Mouse (Mus musculus): Measurements from ENCODE around the gene Dclk2. TPM values are rescaled to one million over a fixed set of nuclear protein-coding genes. Genes with fewer than 3 reads are reported as not detected.

Gene Dclk2
- polyA plus RNA-seq, 1 experiment from 2014 or later = 19.0 TPM

GRCm38 (mm10) chr3:86883985-86884384 lies 36.7 kb downstream of the Dclk2 start:
- H3K4me1 ChIP-seq = peaks cover 8% of the 10 kb centered on the region; the same call in 1 of the 2 replicates
- WGBS = 94% methylated on average over 6 of the region's 6 CpGs
- peak; percentile 7 for DNase-seq (ENCODE audit: low spot score)
- H3K27me3 ChIP-seq (ENCODE audit: low read depth, poor library complexity, severe bottlenecking) = no peaks in the 10 kb centered on the region
- no peak overlapping the region for H3K4me3 ChIP-seq
- peaks cover 9% of the 10 kb centered on the region for H3K36me3 ChIP-seq
- no peak overlapping the region for H3K27ac ChIP-seq (replicated peaks)
- H3K9me3 ChIP-seq (replicated peaks) = 0 out of 2 replicates have a peak, but pooled peaks cover 3% of the 10 kb centered on the region

- Histone ChIP-seq H3K27me3 (ENCODE audit: low read depth, poor library complexity, severe bottlenecking) (no peaks in the 10 kb centered on the region), H3K4me3 (no peak overlapping the region), H3K27ac (replicated peaks) (no peak overlapping the region), H3K36me3 (no peaks in the 10 kb centered on the region), H3K4me1 (peaks cover 25% of the 10 kb centered on the region), H3K9me3 (replicated peaks) (no peaks in the 10 kb centered on the region)
- DNase-seq (ENCODE audit: low spot score) = no peak
- 84% methylated on average over 5 of the region's 5 CpGs for WGBS
Measured at GRCm38 (mm10) chr3:86875912-86876311, 44.7 kb downstream of the Dclk2 start.

GRCm38 (mm10) chr3:86873092-86873600 lies 47.5 kb downstream of the Dclk2 start:
- H3K36me3 ChIP-seq = no peaks in the 10 kb centered on the region
- 75% methylated on average over 6 of the region's 6 CpGs for WGBS

GRCm38 (mm10) chr3:86870952-86871351 lies 49.7 kb downstream of the Dclk2 start:
- H3K27me3 ChIP-seq (ENCODE audit: low read depth, poor library complexity, severe bottlenecking) = no peaks in the 10 kb centered on the region
- no peak overlapping the region for H3K27ac ChIP-seq (replicated peaks)
- no peak overlapping the region for H3K4me3 ChIP-seq
- no peaks in the 10 kb centered on the region for H3K36me3 ChIP-seq
- H3K9me3 ChIP-seq (replicated peaks) = no peaks in the 10 kb centered on the region
- 78% methylated on average over 6 of the region's 6 CpGs for WGBS
- no peak for DNase-seq (ENCODE audit: low spot score)
- peaks cover 27% of the 10 kb centered on the region for H3K4me1 ChIP-seq

More at GRCm38 (mm10) chr3:86873092-86873600, 47.5 kb downstream of the Dclk2 start:
- peaks cover 32% of the 10 kb centered on the region for H3K4me1 ChIP-seq
- H3K27ac ChIP-seq (replicated peaks) = peak overlapping the region; percentile 59; the same call in 1 of the 2 replicates
- no peaks in the 10 kb centered on the region for H3K9me3 ChIP-seq (replicated peaks)
- H3K27me3 ChIP-seq (ENCODE audit: low read depth, poor library complexity, severe bottlenecking) = no peaks in the 10 kb centered on the region
- DNase-seq (ENCODE audit: low spot score) = no peak
- H3K4me3 ChIP-seq = no peak overlapping the region

- H3K36me3 ChIP-seq = no peaks in the 10 kb centered on the region
- no peak overlapping the region for H3K4me3 ChIP-seq
- H3K9me3 ChIP-seq (replicated peaks) = no peaks in the 10 kb centered on the region
- DNase-seq (ENCODE audit: low spot score) = no peak
- H3K4me1 ChIP-seq = peaks cover 27% of the 10 kb centered on the region
- 38% methylated on average over 3 of the region's 3 CpGs for WGBS
- H3K27me3 ChIP-seq (ENCODE audit: low read depth, poor library complexity, severe bottlenecking) = no peaks in the 10 kb centered on the region
- peak overlapping the region; percentile 57 for H3K27ac ChIP-seq (replicated peaks)
Measured at GRCm38 (mm10) chr3:86870411-86870810, 50.2 kb downstream of the Dclk2 start.

GRCm38 (mm10) chr3:86868721-86869120 lies 51.9 kb downstream of the Dclk2 start:
- 95% methylated on average over 3 of the region's 3 CpGs for WGBS

GRCm38 (mm10) chr3:86863327-86864008 lies 57.2 kb downstream of the Dclk2 start:
- H3K36me3 ChIP-seq = 0 out of 2 replicates have a peak, but pooled peaks cover 2% of the 10 kb centered on the region
- H3K4me3 ChIP-seq = peak overlapping the region; percentile 39
- H3K27ac ChIP-seq (replicated peaks) = peak overlapping the region; percentile 81
- no peaks in the 10 kb centered on the region for H3K9me3 ChIP-seq (replicated peaks)
- WGBS = 24% methylated on average over 10 of the region's 10 CpGs
- H3K4me1 ChIP-seq = peaks cover 37% of the 10 kb centered on the region
- no peaks in the 10 kb centered on the region for H3K27me3 ChIP-seq (ENCODE audit: low read depth, poor library complexity, severe bottlenecking)
- DNase-seq (ENCODE audit: low spot score) = peak; percentile 40

More at GRCm38 (mm10) chr3:86868721-86869120, 51.9 kb downstream of the Dclk2 start:
- peaks cover 28% of the 10 kb centered on the region for H3K4me1 ChIP-seq
- H3K27me3 ChIP-seq (ENCODE audit: low read depth, poor library complexity, severe bottlenecking) = no peaks in the 10 kb centered on the region
- H3K27ac ChIP-seq (replicated peaks) = no peak overlapping the region
- no peak for DNase-seq (ENCODE audit: low spot score)
- H3K36me3 ChIP-seq = 0 out of 2 replicates have a peak, but pooled peaks cover 2% of the 10 kb centered on the region
- no peak overlapping the region for H3K4me3 ChIP-seq
- no peaks in the 10 kb centered on the region for H3K9me3 ChIP-seq (replicated peaks)

GRCm38 (mm10) chr3:86862939-86863311 lies 57.7 kb downstream of the Dclk2 start:
- H3K27ac ChIP-seq (replicated peaks) = peak overlapping the region; percentile 81
- H3K4me1 ChIP-seq = peaks cover 42% of the 10 kb centered on the region
- no peaks in the 10 kb centered on the region for H3K27me3 ChIP-seq (ENCODE audit: low read depth, poor library complexity, severe bottlenecking)
- WGBS = 3% methylated on average over 3 of the region's 3 CpGs
- H3K36me3 ChIP-seq = 0 out of 2 replicates have a peak, but pooled peaks cover 2% of the 10 kb centered on the region
- H3K9me3 ChIP-seq (replicated peaks) = no peaks in the 10 kb centered on the region
- peak overlapping the region; percentile 39 for H3K4me3 ChIP-seq
- peak; percentile 80 for DNase-seq (ENCODE audit: low spot score)

- no peak for DNase-seq (ENCODE audit: low spot score)
- Histone ChIP-seq H3K9me3 (replicated peaks) (no peaks in the 10 kb centered on the region), H3K4me3 (0 out of 2 replicates have a peak overlapping the region, but pooled peaks have one; percentile 39), H3K36me3 (0 out of 2 replicates have a peak, but pooled peaks cover 2% of the 10 kb centered on the region), H3K27ac (replicated peaks) (peak overlapping the region; percentile 81), H3K4me1 (peaks cover 44% of the 10 kb centered on the region), H3K27me3 (ENCODE audit: low read depth, poor library complexity, severe bottlenecking) (no peaks in the 10 kb centered on the region)
- 69% methylated on average over 10 of the region's 10 CpGs for WGBS
Measured at GRCm38 (mm10) chr3:86862245-86862938, 58.3 kb downstream of the Dclk2 start.

- WGBS = 83% methylated on average over 2 of the region's 2 CpGs
- H3K27ac ChIP-seq (replicated peaks) = no peak overlapping the region
- DNase-seq (ENCODE audit: low spot score) = no peak
- H3K4me1 ChIP-seq = peaks cover 44% of the 10 kb centered on the region
- 0 out of 2 replicates have a peak, but pooled peaks cover 2% of the 10 kb centered on the region for H3K36me3 ChIP-seq
- no peaks in the 10 kb centered on the region for H3K27me3 ChIP-seq (ENCODE audit: low read depth, poor library complexity, severe bottlenecking)
- H3K9me3 ChIP-seq (replicated peaks) = no peaks in the 10 kb centered on the region
- H3K4me3 ChIP-seq = no peak overlapping the region
Measured at GRCm38 (mm10) chr3:86859791-86860190, 60.9 kb downstream of the Dclk2 start.

- H3K27me3 ChIP-seq (ENCODE audit: low read depth, poor library complexity, severe bottlenecking) = no peaks in the 10 kb centered on the region
Measured at GRCm38 (mm10) chr3:86858699-86859098, 62.0 kb downstream of the Dclk2 start.

GRCm38 (mm10) chr3:86857833-86858398 lies 62.7 kb downstream of the Dclk2 start:
- no peak overlapping the region for H3K4me3 ChIP-seq
- H3K9me3 ChIP-seq (replicated peaks) = no peaks in the 10 kb centered on the region
- peaks cover 39% of the 10 kb centered on the region for H3K4me1 ChIP-seq

More at GRCm38 (mm10) chr3:86858699-86859098, 62.0 kb downstream of the Dclk2 start:
- Histone ChIP-seq H3K36me3 (no peaks in the 10 kb centered on the region), H3K4me3 (no peak overlapping the region), H3K27ac (replicated peaks) (no peak overlapping the region), H3K9me3 (replicated peaks) (no peaks in the 10 kb centered on the region), H3K4me1 (peaks cover 40% of the 10 kb centered on the region)
- 93% methylated on average over 5 of the region's 5 CpGs for WGBS
- DNase-seq (ENCODE audit: low spot score) = no peak

More at GRCm38 (mm10) chr3:86857833-86858398, 62.7 kb downstream of the Dclk2 start:
- Histone ChIP-seq H3K27me3 (ENCODE audit: low read depth, poor library complexity, severe bottlenecking) (no peaks in the 10 kb centered on the region), H3K36me3 (no peaks in the 10 kb centered on the region), H3K27ac (replicated peaks) (no peak overlapping the region)
- DNase-seq (ENCODE audit: low spot score) = no peak
- 82% methylated on average over 8 of the region's 8 CpGs for WGBS
